Mouse (Mus musculus): Measurements from ENCODE around the gene Tmem52. TPM values are rescaled to one million over a fixed set of nuclear protein-coding genes. Genes with fewer than 3 reads are reported as not detected.
"Not testable (repeated sequence)": the region's sequence is repeated elsewhere in the genome, so short reads cannot be mapped to it uniquely, and the experiment has no call there.

The Tmem52 gene
- polyA plus RNA-seq, 1 experiment from 2014 or later, result not detected

GRCm38 (mm10) chr4:155473319-155473718 lies 4.4 kb downstream of the Tmem52 start:
- no peak for ATAC-seq (ENCODE audit: insufficient number of reproducible peaks, insufficient read depth, low FRiP score, low TSS enrichment)
- Histone ChIP-seq H3K4me1 (peaks cover 10% of the 10 kb centered on the region), H3K4me3 (no peak overlapping the region), H3K27me3 (peaks cover 13% of the 10 kb centered on the region), H3K9me3 (no peaks in the 10 kb centered on the region), H3K36me3 (no peaks in the 10 kb centered on the region), H3K4me2 (replicated peaks) (no peak overlapping the region), H3K27ac (no peak overlapping the region), H3K9ac (no peak overlapping the region)
- 60% methylated on average over 5 of the region's 5 CpGs for WGBS

GRCm38 (mm10) chr4:155473796-155474195 lies 4.9 kb downstream of the Tmem52 start:
- not testable (repeated sequence) for H3K27ac ChIP-seq; ATAC-seq (ENCODE audit: insufficient number of reproducible peaks, insufficient read depth, low FRiP score, low TSS enrichment); H3K4me2 ChIP-seq (replicated peaks); H3K36me3 ChIP-seq; H3K4me1 ChIP-seq; H3K9ac ChIP-seq; H3K4me3 ChIP-seq; H3K9me3 ChIP-seq
- peaks cover 13% of the 10 kb centered on the region for H3K27me3 ChIP-seq
- WGBS, result 68% methylated on average over 2 of the region's 2 CpGs

- H3K27ac ChIP-seq, result no peak overlapping the region
- no peak overlapping the region for H3K9ac ChIP-seq
- peak overlapping the region; percentile 35 for H3K4me2 ChIP-seq (replicated peaks)
- no peak overlapping the region for H3K4me3 ChIP-seq
- ATAC-seq (ENCODE audit: insufficient number of reproducible peaks, insufficient read depth, low FRiP score, low TSS enrichment), result no peak
- H3K4me1 ChIP-seq, result no peaks in the 10 kb centered on the region
- WGBS, result 25% methylated on average over 28 of the region's 28 CpGs
- no peaks in the 10 kb centered on the region for H3K9me3 ChIP-seq
- no peaks in the 10 kb centered on the region for H3K36me3 ChIP-seq
- H3K27me3 ChIP-seq, result 0 out of 2 replicates have a peak, but pooled peaks cover 2% of the 10 kb centered on the region
Measured at GRCm38 (mm10) chr4:155481381-155482124, 12.6 kb downstream of the Tmem52 start.

DNA sequence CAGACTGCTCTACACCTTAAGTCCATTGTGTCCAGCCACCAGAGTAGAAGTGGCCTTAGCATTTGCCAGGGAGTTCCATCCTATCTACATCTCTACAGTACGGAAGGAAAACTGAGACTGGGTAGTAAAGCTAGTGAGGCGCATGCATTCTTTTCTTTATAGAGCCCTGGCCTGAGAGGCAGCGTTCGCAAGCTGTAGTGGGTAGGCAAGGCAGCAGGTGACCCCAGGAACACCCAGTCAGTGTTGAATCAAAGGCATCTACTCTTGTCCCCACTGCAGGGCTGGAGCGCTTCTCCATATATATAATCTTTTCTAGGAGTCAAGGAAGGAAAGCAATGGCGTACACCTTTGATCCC lies 13.2 kb downstream of the Tmem52 start:
- Histone ChIP-seq H3K9ac (no peak overlapping the region), H3K4me2 (replicated peaks) (no peak overlapping the region), H3K4me3 (no peak overlapping the region), H3K27ac (no peak overlapping the region), H3K9me3 (no peaks in the 10 kb centered on the region), H3K27me3 (0 out of 2 replicates have a peak, but pooled peaks cover 2% of the 10 kb centered on the region), H3K4me1 (no peaks in the 10 kb centered on the region), H3K36me3 (no peaks in the 10 kb centered on the region)
- 90% methylated on average over 6 of the region's 6 CpGs for WGBS
- ATAC-seq (ENCODE audit: insufficient number of reproducible peaks, insufficient read depth, low FRiP score, low TSS enrichment), result no peak

DNA sequence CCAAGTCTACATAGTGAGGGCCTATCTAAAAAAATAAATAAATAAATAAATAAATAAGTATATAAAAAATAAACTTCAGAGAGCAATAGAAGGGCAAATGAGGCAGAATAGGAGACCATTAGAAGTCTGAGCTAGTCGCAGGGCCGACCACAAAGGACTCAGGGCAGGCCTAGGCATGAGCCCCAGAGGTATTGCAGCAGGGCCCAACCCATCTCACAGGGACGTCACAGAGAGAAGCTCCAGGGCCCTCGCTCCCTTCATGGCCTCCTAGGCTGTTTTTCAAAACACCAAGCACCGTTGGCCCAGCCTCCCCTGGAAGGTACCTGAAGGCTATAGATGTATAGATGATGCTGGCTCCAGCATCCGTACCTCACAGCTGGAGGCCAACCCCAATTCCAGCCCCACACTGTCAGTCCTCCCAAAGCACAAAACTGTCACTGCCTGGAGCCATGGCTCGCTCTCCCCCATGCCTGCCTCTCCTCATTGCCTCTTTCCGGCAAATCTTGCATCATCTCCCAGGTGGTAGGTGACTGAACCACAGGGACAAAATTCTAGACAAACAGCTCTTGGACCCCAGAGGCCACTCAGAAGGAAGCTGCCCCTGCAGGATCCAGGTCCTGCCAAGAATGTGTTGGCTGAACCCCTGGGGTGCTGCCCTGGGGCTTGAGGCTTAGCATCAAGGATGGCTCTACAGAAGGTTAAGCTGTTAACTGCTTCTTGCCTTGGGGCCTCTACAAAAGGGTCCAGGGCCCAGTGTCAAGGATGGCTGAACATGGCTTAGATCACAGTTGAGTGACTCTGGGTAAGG lies 14.0 kb downstream of the Tmem52 start:
- peaks cover 4% of the 10 kb centered on the region for H3K4me1 ChIP-seq
- no peak overlapping the region for H3K4me2 ChIP-seq (replicated peaks)
- 0 out of 2 replicates have a peak, but pooled peaks cover 2% of the 10 kb centered on the region for H3K27me3 ChIP-seq
- H3K9me3 ChIP-seq, result no peaks in the 10 kb centered on the region
- no peak overlapping the region for H3K9ac ChIP-seq
- WGBS, result 54% methylated on average over 8 of the region's 8 CpGs
- no peaks in the 10 kb centered on the region for H3K36me3 ChIP-seq
- ATAC-seq (ENCODE audit: insufficient number of reproducible peaks, insufficient read depth, low FRiP score, low TSS enrichment), result no peak
- H3K27ac ChIP-seq, result no peak overlapping the region
- H3K4me3 ChIP-seq, result no peak overlapping the region

DNA sequence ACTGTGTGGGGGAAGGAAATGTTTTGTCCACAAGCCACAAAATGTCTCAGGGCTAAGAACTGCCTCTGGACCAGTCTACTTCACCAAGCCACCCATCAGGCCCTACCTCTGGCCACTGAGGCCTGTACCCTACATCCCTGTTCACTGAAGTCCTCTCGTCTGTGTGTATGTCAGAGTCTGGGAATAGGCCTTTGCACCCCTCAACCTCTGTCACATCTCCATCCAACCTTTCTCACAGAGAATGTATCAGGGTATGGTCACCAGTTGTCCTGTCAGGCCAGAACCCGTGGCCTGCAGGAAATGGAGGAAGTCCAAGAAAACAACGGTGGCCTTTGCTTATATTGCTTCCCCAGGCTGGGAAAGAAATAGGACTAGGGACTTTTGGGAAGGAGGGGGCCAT lies 16.6 kb downstream of the Tmem52 start:
- no peak overlapping the region for H3K9ac ChIP-seq
- no peak overlapping the region for H3K4me3 ChIP-seq
- H3K4me2 ChIP-seq (replicated peaks), result no peak overlapping the region
- no peaks in the 10 kb centered on the region for H3K36me3 ChIP-seq
- peaks cover 20% of the 10 kb centered on the region for H3K4me1 ChIP-seq
- WGBS, result 78% methylated on average over 3 of the region's 3 CpGs
- no peaks in the 10 kb centered on the region for H3K9me3 ChIP-seq
- no peak overlapping the region for H3K27ac ChIP-seq
- ATAC-seq (ENCODE audit: insufficient number of reproducible peaks, insufficient read depth, low FRiP score, low TSS enrichment), result no peak
- no peaks in the 10 kb centered on the region for H3K27me3 ChIP-seq

- Histone ChIP-seq H3K9ac (no peak overlapping the region), H3K4me3 (no peak overlapping the region), H3K27ac (peak overlapping the region; percentile 76), H3K9me3 (no peaks in the 10 kb centered on the region), H3K27me3 (no peaks in the 10 kb centered on the region), H3K4me1 (peaks cover 23% of the 10 kb centered on the region), H3K36me3 (no peaks in the 10 kb centered on the region), H3K4me2 (replicated peaks) (no peak overlapping the region)
- 35% methylated on average over 3 of the region's 3 CpGs for WGBS
- no peak for ATAC-seq (ENCODE audit: insufficient number of reproducible peaks, insufficient read depth, low FRiP score, low TSS enrichment)
Measured at GRCm38 (mm10) chr4:155487746-155488145, 18.8 kb downstream of the Tmem52 start.

- Histone ChIP-seq H3K9ac (peak overlapping the region; percentile 7), H3K4me1 (peaks cover 30% of the 10 kb centered on the region), H3K27me3 (no peaks in the 10 kb centered on the region), H3K4me3 (no peak overlapping the region), H3K9me3 (no peaks in the 10 kb centered on the region), H3K4me2 (replicated peaks) (0 out of 2 replicates have a peak overlapping the region, but pooled peaks have one; percentile 18), H3K36me3 (no peaks in the 10 kb centered on the region), H3K27ac (peak overlapping the region; percentile 76)
- ATAC-seq (ENCODE audit: insufficient number of reproducible peaks, insufficient read depth, low FRiP score, low TSS enrichment), result no peak; the same call in 1 of the 2 replicates
- 64% methylated on average over 8 of the region's 8 CpGs for WGBS
Measured at GRCm38 (mm10) chr4:155488232-155489025, 19.5 kb downstream of the Tmem52 start.

DNA sequence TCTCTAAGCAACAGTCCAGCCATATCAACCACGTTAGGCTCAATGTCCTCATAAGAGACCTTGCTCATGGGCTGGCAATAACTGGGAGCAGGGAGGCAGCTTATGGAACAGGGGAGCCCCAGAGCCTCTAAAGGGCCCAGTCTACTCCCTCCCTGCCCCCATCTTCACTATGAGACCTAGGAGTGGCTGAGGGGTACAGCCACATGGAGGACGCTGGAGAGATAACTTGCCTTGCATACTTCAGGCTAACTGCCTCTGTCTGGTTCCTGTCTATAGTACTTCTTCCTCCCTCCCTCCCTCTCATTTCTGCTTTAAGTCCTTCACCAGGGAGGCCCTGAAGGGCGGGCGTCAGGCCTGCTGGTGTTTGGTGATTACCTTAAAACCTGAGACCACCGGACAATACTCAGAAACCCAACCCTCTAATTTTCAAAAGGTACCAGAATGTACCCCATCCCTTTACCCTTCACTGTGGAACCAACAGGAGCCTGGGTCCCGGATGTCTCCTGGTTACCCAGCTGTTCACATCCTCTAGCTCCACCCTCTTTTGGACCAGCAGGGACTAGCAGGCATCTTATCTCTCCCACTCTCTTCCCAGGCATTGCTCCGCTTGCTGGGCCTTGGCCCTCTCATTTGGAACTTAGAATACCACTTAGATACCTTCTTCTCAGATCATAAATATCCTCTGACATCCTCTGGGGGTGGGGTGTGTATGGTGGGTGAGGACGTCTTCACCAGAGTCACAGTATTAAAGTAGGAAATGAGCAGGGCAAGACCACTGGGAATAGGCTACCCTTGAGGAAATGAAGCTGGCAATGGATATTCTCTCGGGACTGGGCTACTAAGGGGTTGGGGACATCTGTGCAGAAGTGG lies 20.4 kb downstream of the Tmem52 start:
- H3K27me3 ChIP-seq, result no peaks in the 10 kb centered on the region
- H3K9me3 ChIP-seq, result no peaks in the 10 kb centered on the region
- no peak for ATAC-seq (ENCODE audit: insufficient number of reproducible peaks, insufficient read depth, low FRiP score, low TSS enrichment)
- H3K9ac ChIP-seq, result no peak overlapping the region
- 79% methylated on average over 9 of the region's 9 CpGs for WGBS
- no peak overlapping the region for H3K4me2 ChIP-seq (replicated peaks)
- H3K27ac ChIP-seq, result 0 out of 2 replicates have a peak overlapping the region, but pooled peaks have one; percentile 76
- H3K4me1 ChIP-seq, result peaks cover 37% of the 10 kb centered on the region
- H3K4me3 ChIP-seq, result no peak overlapping the region
- no peaks in the 10 kb centered on the region for H3K36me3 ChIP-seq

DNA sequence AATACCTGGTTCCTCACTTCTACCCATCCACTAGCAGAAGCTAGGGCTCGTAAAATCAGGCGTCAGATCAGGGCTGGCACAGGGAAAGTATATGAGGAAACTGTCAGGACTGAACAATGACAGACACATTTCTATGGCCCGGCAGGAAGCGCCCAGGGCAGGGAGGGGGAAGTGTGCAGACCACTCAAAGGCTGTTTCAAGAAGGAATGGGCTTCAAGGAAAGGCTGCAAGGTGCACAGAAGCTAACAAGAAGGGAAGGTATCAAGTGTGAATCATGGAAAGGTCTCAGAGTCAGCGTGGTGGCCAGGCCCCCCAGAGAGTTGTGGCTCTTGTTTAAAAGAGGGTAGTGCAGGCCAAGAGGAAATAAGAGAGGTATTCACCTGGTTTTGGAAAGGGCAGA lies 21.5 kb downstream of the Tmem52 start:
- Histone ChIP-seq H3K4me2 (replicated peaks) (peak overlapping the region; percentile 76), H3K4me1 (peaks cover 42% of the 10 kb centered on the region), H3K27ac (peak overlapping the region; percentile 97), H3K9ac (peak overlapping the region; percentile 100), H3K4me3 (peak overlapping the region; percentile 99), H3K36me3 (no peaks in the 10 kb centered on the region), H3K27me3 (no peaks in the 10 kb centered on the region), H3K9me3 (no peaks in the 10 kb centered on the region)
- no peak for ATAC-seq (ENCODE audit: insufficient number of reproducible peaks, insufficient read depth, low FRiP score, low TSS enrichment)
- 26% methylated on average over 5 of the region's 5 CpGs for WGBS
